Mouse (Mus musculus): ENCODE results near the gene Fads6. TPM values are rescaled to one million over a fixed set of nuclear protein-coding genes. Genes with fewer than 3 reads are reported as not detected.

Fads6 gene
- total and polyA plus RNA-seq, 3 experiments, result 3.3 to 6.6 TPM; not detected in 1

DNA sequence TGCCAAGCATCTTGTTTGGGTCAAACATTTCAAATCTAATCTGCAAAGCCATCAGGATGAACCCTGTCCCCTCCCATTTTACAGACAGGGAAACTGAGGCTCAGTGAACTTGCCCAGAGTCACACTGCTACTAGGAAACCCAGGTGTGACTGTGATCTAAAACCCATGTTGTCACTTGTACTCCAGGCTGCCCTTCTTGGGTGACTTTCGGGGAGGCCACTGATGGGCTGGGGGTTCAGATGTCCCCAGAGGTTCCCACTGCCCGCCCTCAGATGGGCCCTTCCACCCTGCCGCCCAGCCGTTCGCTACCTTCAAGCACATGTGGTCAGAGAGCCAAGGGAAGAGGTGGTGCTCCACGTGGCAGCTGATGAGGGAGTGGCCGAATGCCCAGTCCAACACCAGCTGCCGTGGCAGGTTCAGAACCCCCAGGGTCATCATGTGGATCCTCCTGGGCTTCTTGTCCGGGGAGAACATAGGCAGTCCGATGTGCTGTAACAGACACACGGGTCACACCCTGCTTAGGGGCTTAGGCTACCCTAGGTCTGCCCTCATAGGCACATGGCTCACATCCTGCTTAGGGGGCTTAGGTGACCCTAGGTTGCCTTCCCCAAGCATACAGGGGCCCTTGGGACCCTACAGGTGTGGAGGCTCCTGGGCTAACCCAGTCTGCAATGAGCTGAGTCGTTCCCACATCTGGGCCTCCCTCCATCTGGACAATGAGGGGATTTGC is 13.4 kb downstream of the Fads6 start:
- Histone ChIP-seq H3K9me3 (replicated peaks; ENCODE audit: insufficient read depth, low read length) (no peaks in the 10 kb centered on the region), H3K36me3 (ENCODE audit: control insufficient read depth in 1 of 2, insufficient read depth in 2 of 2, low read length in 2 of 2) (peaks cover 0 to 5% of the 10 kb centered on the region in 2 experiments; a peak in 2 of 4 replicates), H3K4me3 (ENCODE audit: control insufficient read depth in 1 of 2, insufficient read depth in 1 of 2, low read depth in 2 of 2, low read length in 2 of 2) (no peak overlapping the region), H3K9ac (ENCODE audit: control insufficient read depth, low read depth, low read length, poor library complexity, severe bottlenecking) (no peak overlapping the region), H3K4me1 (ENCODE audit: control insufficient read depth in 1 of 2, insufficient read depth in 2 of 2, low read length in 2 of 2) (peaks cover 4 to 6% of the 10 kb centered on the region in 2 experiments; a peak in 3 of 4 replicates), H3K79me2 (ENCODE audit: control insufficient read depth, insufficient read depth, low read length, poor library complexity) (no peaks in the 10 kb centered on the region), H3K27me3 (ENCODE audit: control insufficient read depth in 1 of 2, insufficient read depth in 2 of 2, low read length in 2 of 2) (no peaks in the 10 kb centered on the region), H3K27ac (ENCODE audit: control insufficient read depth, low read depth, low read length) (no peak overlapping the region)
- no peak for DNase-seq (ENCODE audit: low read depth, low spot score)
- TF ChIP-seq ELF1 (IDR thresholded peaks at IDR 0.05; ENCODE audit: low read depth, low read length), result no peak
- TF ChIP-seq MEF2A (IDR thresholded peaks at IDR 0.05; ENCODE audit: extremely low read depth, insufficient replicate concordance, low read depth, low read length, poor library complexity, severe bottlenecking), result no peak
- TF ChIP-seq MAX (IDR thresholded peaks at IDR 0.05; ENCODE audit: low read length), result no peak
- no peak for TF ChIP-seq MYB (IDR thresholded peaks at IDR 0.05; ENCODE audit: low read depth, low read length)
- no peak for TF ChIP-seq SMC3 (IDR thresholded peaks at IDR 0.05; ENCODE audit: low read depth, low read length)

GRCm38 (mm10) chr11:115283486-115283765 is 14.0 kb downstream of the Fads6 start:
- no peaks in the 10 kb centered on the region for H3K27me3 ChIP-seq (ENCODE audit: control insufficient read depth in 1 of 2, insufficient read depth in 2 of 2, low read length in 2 of 2)
- no peaks in the 10 kb centered on the region for H3K9me3 ChIP-seq (replicated peaks; ENCODE audit: insufficient read depth, low read length)
- H3K36me3 ChIP-seq (ENCODE audit: control insufficient read depth in 1 of 2, insufficient read depth in 2 of 2, low read length in 2 of 2), result peaks cover 0 to 5% of the 10 kb centered on the region in 2 experiments; a peak in 2 of 4 replicates
- H3K4me3 ChIP-seq (ENCODE audit: control insufficient read depth in 1 of 2, insufficient read depth in 1 of 2, low read depth in 2 of 2, low read length in 2 of 2), result no peak overlapping the region
- H3K27ac ChIP-seq (ENCODE audit: control insufficient read depth, low read depth, low read length), result no peak overlapping the region
- DNase-seq (ENCODE audit: low read depth, low spot score), result no peak
- TF ChIP-seq TBP (IDR thresholded peaks at IDR 0.05; ENCODE audit: low read depth, low read length) (no peak), POLR2A (IDR thresholded peaks at IDR 0.05; ENCODE audit: control insufficient read depth in 1 of 2, insufficient read depth in 1 of 2, low read depth in 1 of 2, low read length in 2 of 2, poor library complexity in 1 of 2) (no peak), SIN3A (IDR thresholded peaks at IDR 0.05; ENCODE audit: low read length) (no peak), CTCF (IDR thresholded peaks at IDR 0.05 in 2 of 3, conservative IDR thresholded peaks at IDR 0.05 in 1 of 3; ENCODE audit: control insufficient read depth in 1 of 3, insufficient read depth in 1 of 3, low read depth in 2 of 3, low read length in 3 of 3, poor library complexity in 1 of 3, severe bottlenecking in 1 of 3) (no peak), ZNF384 (IDR thresholded peaks at IDR 0.05; ENCODE audit: low read depth, low read length) (no peak), MYB (IDR thresholded peaks at IDR 0.05; ENCODE audit: low read depth, low read length) (no peak), ZMIZ1 (IDR thresholded peaks at IDR 0.05; ENCODE audit: low read depth, low read length) (no peak), POLR2AphosphoS5 (IDR thresholded peaks at IDR 0.05; ENCODE audit: borderline replicate concordance, low read depth, low read length) (no peak), ELF1 (IDR thresholded peaks at IDR 0.05; ENCODE audit: low read depth, low read length) (no peak), ZC3H11A (IDR thresholded peaks at IDR 0.05; ENCODE audit: low read depth, low read length) (no peak), ETS1 (IDR thresholded peaks at IDR 0.05; ENCODE audit: low read depth, low read length) (no peak), USF2 (IDR thresholded peaks at IDR 0.05; ENCODE audit: borderline replicate concordance in 1 of 2, insufficient read depth in 1 of 2, low read depth in 1 of 2, low read length in 2 of 2) (no peak), E2F4 (IDR thresholded peaks at IDR 0.05; ENCODE audit: borderline replicate concordance, low read depth, low read length) (no peak), EP300 (IDR thresholded peaks at IDR 0.05; ENCODE audit: low read depth in 1 of 2, low read length in 2 of 2) (no peak), RAD21 (IDR thresholded peaks at IDR 0.05; ENCODE audit: low read depth, low read length) (no peak), CHD2 (IDR thresholded peaks at IDR 0.05; ENCODE audit: low read length) (no peak)
- no peak overlapping the region for H3K9ac ChIP-seq (ENCODE audit: control insufficient read depth, low read depth, low read length, poor library complexity, severe bottlenecking)
- no peaks in the 10 kb centered on the region for H3K79me2 ChIP-seq (ENCODE audit: control insufficient read depth, insufficient read depth, low read length, poor library complexity)
- peaks cover 4 to 7% of the 10 kb centered on the region in 2 experiments; a peak in 3 of 4 replicates for H3K4me1 ChIP-seq (ENCODE audit: control insufficient read depth in 1 of 2, insufficient read depth in 2 of 2, low read length in 2 of 2)
